Mouse (Mus musculus): ENCODE results near the gene Mphosph9. TPM values are rescaled to one million over a fixed set of nuclear protein-coding genes. Genes with fewer than 3 reads are reported as not detected.

Mphosph9 gene
- total and polyA plus RNA-seq, 2 experiments, result 1.1 to 2.3 TPM

DNA sequence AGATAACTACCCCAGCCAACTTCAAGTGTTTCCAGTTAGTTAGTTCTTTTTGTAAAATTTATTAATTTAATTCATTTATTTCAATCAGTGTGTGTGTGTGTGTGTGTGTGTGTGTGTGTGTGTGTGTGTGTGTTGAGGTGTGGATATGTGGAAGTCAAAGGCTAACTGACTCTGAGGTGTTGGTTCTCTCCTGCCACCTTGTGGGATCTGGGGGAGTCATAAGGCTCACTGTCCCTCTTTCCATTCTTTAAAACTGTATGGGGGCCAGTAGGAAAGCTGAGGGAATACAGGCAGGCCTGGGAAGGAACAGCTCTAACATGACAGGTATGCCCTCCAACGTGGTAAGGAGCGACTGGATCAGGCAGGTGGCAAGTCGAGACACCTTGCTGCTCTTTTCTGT, 43.4 kb downstream of the Mphosph9 start:
- Histone ChIP-seq H3K36me3 (ENCODE audit: control insufficient read depth, insufficient read depth, low read length) (peaks cover 4% of the 10 kb centered on the region; the same call in 1 of the 2 replicates), H3K4me1 (ENCODE audit: control insufficient read depth, insufficient read depth, low read length) (peaks cover 5% of the 10 kb centered on the region), H3K27me3 (ENCODE audit: control insufficient read depth, insufficient read depth, low read length) (no peaks in the 10 kb centered on the region), H3K4me3 (ENCODE audit: insufficient read depth, low read depth, low read length) (no peak overlapping the region), H3K9ac (ENCODE audit: low read depth, low read length) (no peak overlapping the region), H3K27ac (replicated peaks; ENCODE audit: insufficient read depth, low read depth, low read length) (no peak overlapping the region), H3K79me2 (ENCODE audit: control insufficient read depth, insufficient read depth, low read length) (no peaks in the 10 kb centered on the region)
- 81% methylated on average over 3 of the region's 3 CpGs for whole genome bisulfite sequencing
- TF ChIP-seq CTCF (IDR thresholded peaks at IDR 0.05; ENCODE audit: low read depth, low read length), result peak; percentile 39; the same call in 1 of the 2 replicates
- TF ChIP-seq POLR2A (IDR thresholded peaks at IDR 0.05; ENCODE audit: extremely low read depth, insufficient read depth, low read length), result no peak
- peak; percentile 33 for DNase-seq (ENCODE audit: extremely low read depth, low read depth, low spot score)

DNA sequence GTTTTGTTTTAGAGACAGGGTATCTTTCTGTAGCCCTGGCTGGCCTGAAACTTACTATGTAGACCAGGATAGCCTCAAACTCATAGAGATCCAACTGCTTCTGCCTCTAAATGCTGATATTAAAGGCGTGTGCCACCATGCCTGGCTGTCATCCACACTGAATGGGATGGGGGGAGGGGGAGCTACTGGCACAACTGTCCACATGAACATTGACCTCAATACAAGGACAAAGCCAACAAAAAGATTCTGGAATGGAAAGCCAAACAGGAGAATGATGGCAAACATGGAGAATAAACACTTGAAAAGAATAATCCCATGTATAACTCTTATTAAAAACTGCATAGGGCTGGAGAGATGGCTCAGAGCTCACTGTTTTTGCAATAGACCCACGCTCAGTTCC, 44.9 kb downstream of the Mphosph9 start:
- peak; percentile 65 for DNase-seq (ENCODE audit: extremely low read depth, low read depth, low spot score)

DNA sequence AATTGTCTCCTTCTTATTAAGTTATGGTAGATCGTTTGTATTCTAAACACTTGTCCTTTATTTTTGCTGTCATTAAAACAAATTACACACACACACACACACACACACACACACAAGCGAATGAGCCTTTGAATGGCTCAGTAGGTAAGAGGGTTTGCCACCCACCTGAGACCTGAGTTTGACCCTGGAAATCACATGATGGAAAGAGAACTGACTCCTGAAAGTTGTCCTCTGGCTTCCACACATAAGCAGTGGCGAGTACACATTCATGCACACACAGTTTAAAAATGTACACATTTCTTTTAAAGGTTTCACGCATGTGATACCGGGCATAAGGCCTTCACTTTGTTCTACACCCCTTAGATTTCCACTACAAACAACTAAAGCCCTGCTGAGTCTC, 57.5 kb downstream of the Mphosph9 start:
- Histone ChIP-seq H3K4me3 (ENCODE audit: insufficient read depth, low read depth, low read length) (no peak overlapping the region), H3K27ac (replicated peaks; ENCODE audit: insufficient read depth, low read depth, low read length) (no peak overlapping the region), H3K36me3 (ENCODE audit: control insufficient read depth, insufficient read depth, low read length) (no peaks in the 10 kb centered on the region; the same call in 1 of the 2 replicates), H3K27me3 (ENCODE audit: control insufficient read depth, insufficient read depth, low read length) (no peaks in the 10 kb centered on the region), H3K79me2 (ENCODE audit: control insufficient read depth, insufficient read depth, low read length) (no peaks in the 10 kb centered on the region), H3K9ac (ENCODE audit: low read depth, low read length) (no peak overlapping the region), H3K4me1 (ENCODE audit: control insufficient read depth, insufficient read depth, low read length) (no peaks in the 10 kb centered on the region)
- DNase-seq (ENCODE audit: extremely low read depth, low read depth, low spot score), result no peak
- WGBS, result 95% methylated on average over 5 of the region's 5 CpGs
- TF ChIP-seq POLR2A (IDR thresholded peaks at IDR 0.05; ENCODE audit: extremely low read depth, insufficient read depth, low read length) (no peak), CTCF (IDR thresholded peaks at IDR 0.05; ENCODE audit: low read depth, low read length) (no peak)

More for the DNA sequence above, 44.9 kb downstream of the Mphosph9 start:
- H3K79me2 ChIP-seq (ENCODE audit: control insufficient read depth, insufficient read depth, low read length), result no peaks in the 10 kb centered on the region
- H3K27ac ChIP-seq (replicated peaks; ENCODE audit: insufficient read depth, low read depth, low read length), result 0 out of 2 replicates have a peak overlapping the region, but pooled peaks have one; percentile 2
- TF ChIP-seq POLR2A (IDR thresholded peaks at IDR 0.05; ENCODE audit: extremely low read depth, insufficient read depth, low read length) (no peak), CTCF (IDR thresholded peaks at IDR 0.05; ENCODE audit: low read depth, low read length) (no peak)
- H3K36me3 ChIP-seq (ENCODE audit: control insufficient read depth, insufficient read depth, low read length), result peaks cover 4% of the 10 kb centered on the region; the same call in 1 of the 2 replicates
- H3K27me3 ChIP-seq (ENCODE audit: control insufficient read depth, insufficient read depth, low read length), result no peaks in the 10 kb centered on the region
- H3K4me3 ChIP-seq (ENCODE audit: insufficient read depth, low read depth, low read length), result no peak overlapping the region
- WGBS, result 19% methylated on average over 2 of the region's 2 CpGs
- peaks cover 5% of the 10 kb centered on the region for H3K4me1 ChIP-seq (ENCODE audit: control insufficient read depth, insufficient read depth, low read length)
- H3K9ac ChIP-seq (ENCODE audit: low read depth, low read length), result no peak overlapping the region

DNA sequence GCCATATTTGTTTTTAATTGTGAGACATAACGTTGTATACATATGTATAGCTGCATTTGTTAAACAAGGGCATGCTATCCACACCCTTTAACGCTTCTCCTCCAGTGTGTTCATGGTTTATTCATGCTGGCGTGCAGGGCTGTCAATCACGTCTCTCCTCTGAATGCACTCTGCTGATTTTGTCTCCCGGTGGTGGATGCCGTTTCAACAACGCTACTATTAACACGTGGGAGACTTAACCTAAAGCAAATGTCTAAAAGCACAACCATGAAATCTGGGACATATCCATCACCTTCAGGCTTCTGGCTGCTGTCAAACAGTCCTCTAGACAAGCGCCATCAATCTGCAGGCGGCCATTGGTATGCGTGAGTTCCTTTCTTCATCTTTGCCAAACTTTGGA, 58.1 kb downstream of the Mphosph9 start:
- Histone ChIP-seq H3K27me3 (ENCODE audit: control insufficient read depth, insufficient read depth, low read length) (no peaks in the 10 kb centered on the region), H3K36me3 (ENCODE audit: control insufficient read depth, insufficient read depth, low read length) (no peaks in the 10 kb centered on the region), H3K79me2 (ENCODE audit: control insufficient read depth, insufficient read depth, low read length) (no peaks in the 10 kb centered on the region), H3K4me1 (ENCODE audit: control insufficient read depth, insufficient read depth, low read length) (no peaks in the 10 kb centered on the region), H3K9ac (ENCODE audit: low read depth, low read length) (no peak overlapping the region), H3K27ac (replicated peaks; ENCODE audit: insufficient read depth, low read depth, low read length) (no peak overlapping the region), H3K4me3 (ENCODE audit: insufficient read depth, low read depth, low read length) (no peak overlapping the region)
- no peak for TF ChIP-seq POLR2A (IDR thresholded peaks at IDR 0.05; ENCODE audit: extremely low read depth, insufficient read depth, low read length)
- no peak for DNase-seq (ENCODE audit: extremely low read depth, low read depth, low spot score)
- WGBS, result 95% methylated on average over 11 of the region's 11 CpGs

DNA sequence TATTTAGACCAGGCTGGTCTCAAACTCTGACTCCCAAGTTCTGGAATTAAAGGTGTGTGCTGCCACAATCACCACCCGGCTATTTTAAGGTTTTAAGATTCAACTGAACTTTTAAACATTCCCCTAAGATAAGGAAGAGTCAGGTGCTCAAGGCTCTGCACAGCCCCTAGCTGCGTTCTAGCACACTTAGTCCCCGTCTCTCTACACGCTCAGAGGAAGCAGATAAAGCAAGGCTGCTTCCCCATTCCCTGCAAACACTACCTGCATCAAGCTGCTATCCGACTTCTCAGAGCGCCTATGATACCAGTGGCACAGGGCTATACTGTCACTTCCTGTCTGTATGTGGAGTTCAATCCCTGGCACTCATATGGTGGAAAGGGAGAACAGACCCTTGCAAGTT, 60.1 kb downstream of the Mphosph9 start:
- no peak overlapping the region for H3K4me3 ChIP-seq (ENCODE audit: insufficient read depth, low read depth, low read length)
- TF ChIP-seq POLR2A (IDR thresholded peaks at IDR 0.05; ENCODE audit: extremely low read depth, insufficient read depth, low read length) (no peak), CTCF (IDR thresholded peaks at IDR 0.05; ENCODE audit: low read depth, low read length) (no peak)

DNA sequence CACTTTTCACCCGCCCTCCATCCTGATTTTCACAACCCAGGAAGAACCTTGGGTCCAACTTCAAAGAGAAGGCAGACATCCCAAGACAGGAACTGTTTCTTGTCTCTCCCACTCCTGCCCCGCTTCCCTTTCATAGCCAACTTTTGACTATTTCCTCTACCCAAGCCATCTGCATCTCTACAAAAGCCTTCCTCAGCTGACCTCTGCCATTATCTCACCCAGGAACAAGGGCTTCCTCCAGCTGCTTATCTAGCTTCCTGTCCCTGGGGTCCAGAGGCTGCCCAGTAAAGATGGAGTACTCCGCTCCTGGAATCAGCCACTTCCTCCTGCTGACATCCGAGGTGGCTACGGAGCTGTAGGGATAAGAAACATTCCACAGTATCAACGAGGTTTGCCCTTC, 61.0 kb downstream of the Mphosph9 start:
- Histone ChIP-seq H3K36me3 (ENCODE audit: control insufficient read depth, insufficient read depth, low read length) (no peaks in the 10 kb centered on the region), H3K4me1 (ENCODE audit: control insufficient read depth, insufficient read depth, low read length) (no peaks in the 10 kb centered on the region), H3K79me2 (ENCODE audit: control insufficient read depth, insufficient read depth, low read length) (no peaks in the 10 kb centered on the region), H3K27me3 (ENCODE audit: control insufficient read depth, insufficient read depth, low read length) (no peaks in the 10 kb centered on the region), H3K27ac (replicated peaks; ENCODE audit: insufficient read depth, low read depth, low read length) (no peak overlapping the region), H3K9ac (ENCODE audit: low read depth, low read length) (no peak overlapping the region), H3K4me3 (ENCODE audit: insufficient read depth, low read depth, low read length) (no peak overlapping the region)
- 82% methylated on average over 6 of the region's 6 CpGs for WGBS
- peak; percentile 9 for DNase-seq (ENCODE audit: extremely low read depth, low read depth, low spot score)
- TF ChIP-seq CTCF (IDR thresholded peaks at IDR 0.05; ENCODE audit: low read depth, low read length) (no peak), POLR2A (IDR thresholded peaks at IDR 0.05; ENCODE audit: extremely low read depth, insufficient read depth, low read length) (no peak)

More for the DNA sequence above, 60.1 kb downstream of the Mphosph9 start:
- Histone ChIP-seq H3K27me3 (ENCODE audit: control insufficient read depth, insufficient read depth, low read length) (no peaks in the 10 kb centered on the region), H3K27ac (replicated peaks; ENCODE audit: insufficient read depth, low read depth, low read length) (no peak overlapping the region), H3K9ac (ENCODE audit: low read depth, low read length) (no peak overlapping the region), H3K79me2 (ENCODE audit: control insufficient read depth, insufficient read depth, low read length) (no peaks in the 10 kb centered on the region), H3K4me1 (ENCODE audit: control insufficient read depth, insufficient read depth, low read length) (no peaks in the 10 kb centered on the region), H3K36me3 (ENCODE audit: control insufficient read depth, insufficient read depth, low read length) (no peaks in the 10 kb centered on the region)
- no peak for DNase-seq (ENCODE audit: extremely low read depth, low read depth, low spot score)
- WGBS, result 89% methylated on average over 6 of the region's 6 CpGs

Measured in liver, adult 2 months (tissue).